Mouse (Mus musculus) forebrain, embryonic 14.5 days (tissue): ENCODE measurements around the gene Asic5. TPM values are rescaled to one million over a fixed set of nuclear protein-coding genes. Genes with fewer than 3 reads are reported as not detected.
A peak's percentile ranks its signal among the peaks of the same experiment; 100 is the strongest.

Experiments used
- ATAC-seq: fragments of 200-750 bp; cut with Nextera tagmentation; 2 replicates; pipeline ENCODE4 v1.8.0; 2017; ENCODE audit warnings: mild to moderate bottlenecking, moderate library complexity
- DNase-seq: peaks from one replicate; pipeline ENCODE4 v3.0.0-alpha.2; 2015; ENCODE audit warnings: low spot score
- H3K27ac ChIP-seq: fragments of 300-500 bp; sonication (generic); 2 replicates; pipeline ENCODE4 v1.5.1; 2014; ENCODE audit warnings: low read depth, mild to moderate bottlenecking, control low read depth, low read length, moderate library complexity
- H3K27me3 ChIP-seq: fragments of 300-500 bp; sonication (generic); replicated peaks from 2 replicates; pipeline ENCODE4 v1.6.1; 2014; ENCODE audit warnings: low read length, control low read depth, mixed read lengths; ENCODE audit not compliant: control insufficient read depth, insufficient read depth
- H3K36me3 ChIP-seq: fragments of 300-500 bp; sonication (generic); 2 replicates; pipeline ENCODE4 v1.6.1; 2014; ENCODE audit warnings: low read length, control low read depth; ENCODE audit not compliant: control insufficient read depth, insufficient read depth
- H3K4me1 ChIP-seq: fragments of 300-500 bp; sonication (generic); 2 replicates; pipeline ENCODE4 v1.6.1; 2014; ENCODE audit warnings: antibody characterized with exemption, low read length, control low read depth; ENCODE audit not compliant: control insufficient read depth, insufficient read depth
- H3K4me2 ChIP-seq: fragments of 300-500 bp; sonication (generic); 2 replicates; pipeline ENCODE4 v1.6.1; 2014; ENCODE audit warnings: mild to moderate bottlenecking, control low read depth, low read length
- H3K4me3 ChIP-seq: fragments of 300-500 bp; sonication (generic); 2 replicates; pipeline ENCODE4 v1.5.1; 2014; ENCODE audit warnings: low read depth, low read length, control low read depth
- H3K9ac ChIP-seq: fragments of 300-500 bp; sonication (generic); 2 replicates; pipeline ENCODE4 v1.6.1; 2014; ENCODE audit warnings: mild to moderate bottlenecking, low read length, control low read depth, moderate library complexity
- H3K9me3 ChIP-seq: fragments of 300-500 bp; sonication (generic); replicated peaks from 2 replicates; pipeline ENCODE4 v1.6.1; 2016; ENCODE audit warnings: low read length, control low read depth, mixed read lengths; ENCODE audit not compliant: control insufficient read depth
- WGBS: fragments of 180-500 bp; shearing (Covaris S2); extraction: QIAGEN DNeasy Blood & Tissue Kit; methylation state at CpG from one replicate; pipeline ENCODE4 v1.1.7; 2014; 5-methylcytosine and 5-hydroxymethylcytosine counted together
- polyA plus RNA-seq: library from polyadenylated mRNA; unstranded; fragments of >200 nt; fragmentation: Nextera tagmentation; extraction: Ambion mirVana; gene quantifications from 2 replicates; pipeline ENCODE4 v1.2.1, GENCODE M21; 2014

Asic5 gene
- polyA plus RNA-seq, 1 experiment from 2014 or later = not detected

DNA sequence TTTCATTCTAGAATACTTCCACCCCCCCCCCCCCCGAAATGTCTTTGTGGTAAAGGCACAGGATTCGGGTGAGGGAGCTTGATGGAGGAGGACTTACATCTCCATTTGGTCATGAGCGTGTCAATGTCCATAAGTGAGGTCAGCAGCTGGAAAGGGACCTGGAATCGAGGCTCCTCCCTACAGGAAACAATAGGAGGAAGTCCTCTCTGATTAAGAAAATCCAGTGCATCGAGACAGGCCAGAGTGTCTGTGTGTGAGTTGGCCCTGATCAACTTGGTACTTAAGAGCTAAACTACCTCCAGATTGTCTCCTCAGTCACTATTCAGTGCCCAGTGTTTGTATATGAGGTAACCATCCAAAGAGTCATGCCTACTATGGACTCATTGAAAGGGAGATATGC, 20.8 kb upstream of the Asic5 start:
- Histone ChIP-seq H3K4me1 (no peaks in the 10 kb centered on the region), H3K9ac (no peak overlapping the region), H3K9me3 (no peaks in the 10 kb centered on the region), H3K4me2 (no peak overlapping the region), H3K4me3 (no peak overlapping the region), H3K36me3 (no peaks in the 10 kb centered on the region), H3K27ac (no peak overlapping the region), H3K27me3 (no peaks in the 10 kb centered on the region)
- ATAC-seq (no peak), DNase-seq (no peak)
- WGBS = 90% methylated on average over 5 of the region's 5 CpGs

GRCm38 (mm10) chr3:81963768-81964167, 18.3 kb upstream of the Asic5 start:
- ATAC-seq (no peak), DNase-seq (no peak)
- Histone ChIP-seq H3K27me3 (no peaks in the 10 kb centered on the region), H3K9me3 (no peaks in the 10 kb centered on the region), H3K27ac (no peak overlapping the region), H3K4me2 (no peak overlapping the region), H3K9ac (no peak overlapping the region), H3K36me3 (no peaks in the 10 kb centered on the region), H3K4me3 (no peak overlapping the region), H3K4me1 (no peaks in the 10 kb centered on the region)
- WGBS = 85% methylated on average over 5 of the region's 5 CpGs

- no peaks in the 10 kb centered on the region for H3K27me3 ChIP-seq
These were observed 17.5 kb upstream of the Asic5 start for GRCm38 (mm10) chr3:81964596-81964995.

GRCm38 (mm10) chr3:81975607-81976006, 6.5 kb upstream of the Asic5 start:
- DNase-seq (no peak), ATAC-seq (no peak)
- Histone ChIP-seq H3K9ac (no peak overlapping the region), H3K27ac (no peak overlapping the region), H3K4me3 (no peak overlapping the region), H3K4me2 (no peak overlapping the region), H3K9me3 (no peaks in the 10 kb centered on the region), H3K27me3 (no peaks in the 10 kb centered on the region), H3K36me3 (no peaks in the 10 kb centered on the region), H3K4me1 (no peaks in the 10 kb centered on the region)
- WGBS = 68% methylated on average over 4 of the region's 4 CpGs

More at GRCm38 (mm10) chr3:81964596-81964995, 17.5 kb upstream of the Asic5 start:
- no peaks in the 10 kb centered on the region for H3K4me1 ChIP-seq
- H3K36me3 ChIP-seq = no peaks in the 10 kb centered on the region
- H3K4me2 ChIP-seq = no peak overlapping the region
- H3K27ac ChIP-seq = no peak overlapping the region
- 65% methylated on average over 3 of the region's 3 CpGs for WGBS
- no peaks in the 10 kb centered on the region for H3K9me3 ChIP-seq
- DNase-seq = no peak
- no peak overlapping the region for H3K9ac ChIP-seq
- no peak for ATAC-seq
- no peak overlapping the region for H3K4me3 ChIP-seq

- no peak within 1 kb of the TSS for H3K9ac ChIP-seq
- H3K4me1 ChIP-seq = no peaks in the 10 kb centered on the region
- H3K27me3 ChIP-seq = no peaks in the 10 kb centered on the region
- no peaks in the 10 kb centered on the region for H3K9me3 ChIP-seq
- ATAC-seq (no peak), DNase-seq (no peak)
- H3K36me3 ChIP-seq = no peaks in the 10 kb centered on the region
- H3K27ac ChIP-seq = no peak within 1 kb of the TSS
- no peak within 1 kb of the TSS for H3K4me3 ChIP-seq
- H3K4me2 ChIP-seq = no peak within 1 kb of the TSS
These were observed 6.0 kb upstream of the Asic5 start, which contains the start of gene Tdo2 for GRCm38 (mm10) chr3:81976102-81976501. Tdo2 (minus strand) TSS chr3:81976202.

DNA sequence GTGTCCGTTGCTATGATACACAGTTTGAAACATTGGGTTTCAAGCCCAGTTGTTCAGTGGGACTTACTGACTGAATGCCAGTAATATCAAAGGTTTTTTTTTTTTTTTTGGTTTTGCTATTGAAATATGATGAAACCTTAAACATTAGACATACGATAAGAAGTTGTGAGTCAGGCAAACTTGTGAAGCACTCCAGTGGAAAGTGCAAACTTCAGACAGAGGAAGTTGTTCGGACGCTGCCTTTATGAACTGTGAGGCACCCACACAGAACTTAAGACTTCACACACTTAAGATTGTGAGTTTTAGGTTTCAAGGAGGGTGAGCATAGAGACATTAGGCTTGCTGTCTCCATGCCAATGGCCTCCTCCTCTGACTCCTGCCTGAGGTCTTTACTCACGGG, 514 bp upstream of the Asic5 start:
- DNase-seq (no peak), ATAC-seq (no peak)
- Histone ChIP-seq H3K9me3 (no peaks in the 10 kb centered on the region), H3K36me3 (no peaks in the 10 kb centered on the region), H3K4me2 (no peak overlapping the region), H3K27me3 (no peaks in the 10 kb centered on the region), H3K27ac (no peak overlapping the region), H3K9ac (no peak overlapping the region), H3K4me1 (peaks cover 3% of the 10 kb centered on the region; the same call in 1 of the 2 replicates), H3K4me3 (no peak overlapping the region)
- 93% methylated on average over 5 of the region's 5 CpGs for WGBS

DNA sequence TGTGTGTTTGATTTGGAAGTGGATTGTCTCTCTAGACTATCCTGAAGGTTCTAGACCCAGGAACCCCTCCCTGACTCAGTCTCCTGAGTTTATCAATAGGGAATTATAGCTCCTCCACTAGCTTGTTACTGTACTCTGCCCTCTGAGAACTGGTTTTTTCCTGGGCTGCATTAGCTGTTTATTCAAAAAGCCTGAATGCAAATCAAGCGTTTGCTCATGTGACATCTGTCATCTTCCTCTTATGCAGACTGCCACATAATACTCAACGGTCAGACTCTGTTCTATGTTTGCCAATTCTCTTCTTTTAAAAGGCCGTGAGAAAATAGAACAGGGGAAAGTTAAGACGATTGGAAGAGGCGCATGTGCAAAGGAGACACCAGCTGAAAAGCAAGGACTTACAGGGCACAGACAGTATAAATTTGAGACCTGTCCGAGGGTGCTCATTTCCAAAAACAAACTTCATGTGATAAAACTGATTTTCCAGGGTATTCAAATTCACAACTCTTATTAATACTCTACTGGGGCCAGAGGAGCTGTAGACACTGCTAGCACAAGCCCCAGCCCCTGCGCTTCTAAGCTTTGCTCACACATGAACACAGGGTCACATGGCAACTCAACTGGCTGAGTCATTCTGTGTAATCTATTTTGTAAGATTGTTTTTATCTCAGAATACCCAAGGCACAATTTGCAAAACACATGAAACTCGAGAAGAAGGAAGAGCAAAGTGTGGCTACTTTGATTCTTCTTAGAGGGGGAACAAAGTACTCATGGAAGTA, 1.2 kb downstream of the Asic5 start:
- no peak for ATAC-seq

GRCm38 (mm10) chr3:81985100-81985499, 3.0 kb downstream of the Asic5 start:
- Histone ChIP-seq H3K36me3 (no peaks in the 10 kb centered on the region), H3K27ac (no peak overlapping the region), H3K4me3 (no peak overlapping the region), H3K9me3 (no peaks in the 10 kb centered on the region), H3K4me2 (no peak overlapping the region), H3K27me3 (no peaks in the 10 kb centered on the region), H3K4me1 (peaks cover 3% of the 10 kb centered on the region; the same call in 1 of the 2 replicates), H3K9ac (no peak overlapping the region)
- WGBS = 47% methylated on average over 1 of the region's 1 CpGs
- DNase-seq (peak; percentile 16), ATAC-seq (no peak)

More for the DNA sequence above, 1.2 kb downstream of the Asic5 start:
- Histone ChIP-seq H3K9me3 (no peaks in the 10 kb centered on the region), H3K4me1 (peaks cover 3% of the 10 kb centered on the region; the same call in 1 of the 2 replicates), H3K27ac (no peak overlapping the region), H3K9ac (no peak overlapping the region), H3K4me3 (no peak overlapping the region), H3K27me3 (no peaks in the 10 kb centered on the region), H3K36me3 (no peaks in the 10 kb centered on the region), H3K4me2 (no peak overlapping the region)
- no peak for DNase-seq
- whole genome bisulfite sequencing = 79% methylated on average over 8 of the region's 8 CpGs

DNA sequence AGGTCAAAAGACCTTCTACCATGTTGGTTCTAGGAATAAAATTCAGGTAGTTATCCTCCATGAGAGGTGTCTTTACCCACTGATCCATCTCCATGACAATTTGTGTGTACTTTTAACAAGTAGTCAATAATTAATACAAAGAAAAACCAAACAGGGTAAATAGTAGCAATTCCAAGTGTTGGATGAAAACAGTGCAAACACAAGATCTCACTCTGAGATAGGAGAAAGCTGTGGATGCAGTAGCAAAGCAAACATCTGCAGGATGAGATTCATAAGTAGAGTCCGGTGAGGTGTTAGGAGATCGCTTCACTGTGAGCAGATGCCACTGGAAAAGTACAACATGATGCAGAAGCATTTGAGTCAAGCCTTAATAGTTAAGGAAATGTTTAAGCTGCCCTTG, 4.0 kb downstream of the Asic5 start:
- Histone ChIP-seq H3K4me1 (peaks cover 3% of the 10 kb centered on the region; the same call in 1 of the 2 replicates), H3K9me3 (no peaks in the 10 kb centered on the region), H3K36me3 (no peaks in the 10 kb centered on the region), H3K4me3 (no peak overlapping the region), H3K4me2 (no peak overlapping the region), H3K27me3 (no peaks in the 10 kb centered on the region), H3K9ac (no peak overlapping the region), H3K27ac (no peak overlapping the region)
- 88% methylated on average over 2 of the region's 2 CpGs for WGBS
- no peak for DNase-seq
- no peak for ATAC-seq
